Mouse (Mus musculus) limb, embryonic 10.5 days (tissue): ENCODE data around the gene Dnmt3c. TPM values are rescaled to one million over a fixed set of nuclear protein-coding genes. Genes with fewer than 3 reads are reported as not detected.
"Not testable (repeated sequence)": the region's sequence is repeated elsewhere in the genome, so short reads cannot be mapped to it uniquely, and the experiment has no call there.

Source experiments
- DNase-seq: peaks from one replicate; pipeline ENCODE4 v3.0.0-alpha.2; 2017; ENCODE audit warnings: low spot score
- H3K27ac ChIP-seq: fragments of 300-500 bp; sonication (generic); 2 replicates; pipeline ENCODE4 v1.5.1; 2016; ENCODE audit warnings: mild to moderate bottlenecking
- H3K27me3 ChIP-seq: fragments of 300-500 bp; sonication (generic); 2 replicates; pipeline ENCODE4 v1.6.1; 2016; ENCODE audit warnings: low read depth, mild to moderate bottlenecking; ENCODE audit not compliant: poor library complexity, severe bottlenecking
- H3K36me3 ChIP-seq: fragments of 300-500 bp; sonication (generic); 2 replicates; pipeline ENCODE4 v1.6.1; 2016; ENCODE audit warnings: mild to moderate bottlenecking, moderate library complexity
- H3K4me1 ChIP-seq: fragments of 300-500 bp; sonication (generic); 2 replicates; pipeline ENCODE4 v1.6.1; 2016
- H3K4me3 ChIP-seq: fragments of 300-500 bp; sonication (generic); 2 replicates; pipeline ENCODE4 v1.5.1; 2016; ENCODE audit warnings: mild to moderate bottlenecking, moderate library complexity
- H3K9me3 ChIP-seq: fragments of 300-500 bp; sonication (generic); replicated peaks from 2 replicates; pipeline ENCODE4 v1.6.1; 2016; ENCODE audit warnings: mild to moderate bottlenecking
- WGBS: fragments of 180-500 bp; shearing (Covaris S2); methylation state at CpG from one replicate; pipeline ENCODE4 v1.1.7; 2016; 5-methylcytosine and 5-hydroxymethylcytosine counted together
- polyA plus RNA-seq: library from polyadenylated mRNA; unstranded; fragments of >200 nt; fragmentation: Nextera tagmentation; extraction: Ambion mirVana; gene quantifications from 2 replicates; pipeline ENCODE4 v1.2.1, GENCODE M21; 2016

Gene Dnmt3c
- polyA plus RNA-seq = not detected in 2 replicates

- DNase-seq = no peak
- Histone ChIP-seq H3K27me3 (no peaks in the 10 kb centered on the region), H3K4me1 (no peaks in the 10 kb centered on the region), H3K27ac (no peak within 1 kb of the TSS), H3K4me3 (no peak within 1 kb of the TSS), H3K9me3 (no peaks in the 10 kb centered on the region), H3K36me3 (no peaks in the 10 kb centered on the region)
Measured at GRCm38 (mm10) chr2:153696352-153696751, at the start of gene Dnmt3c. Dnmt3c (plus strand) TSS chr2:153696652.

GRCm38 (mm10) chr2:153648773-153649297 is 47.6 kb upstream of the Dnmt3c start:
- peak overlapping the region; percentile 94 for H3K27ac ChIP-seq
- 17% methylated on average over 14 of the region's 14 CpGs for WGBS
- H3K9me3 ChIP-seq = no peaks in the 10 kb centered on the region
- peaks cover 32% of the 10 kb centered on the region for H3K4me1 ChIP-seq
- peaks cover 10% of the 10 kb centered on the region for H3K27me3 ChIP-seq
- H3K36me3 ChIP-seq = 0 out of 2 replicates have a peak, but pooled peaks cover 3% of the 10 kb centered on the region
- peak overlapping the region; percentile 89 for H3K4me3 ChIP-seq
- DNase-seq = no peak

GRCm38 (mm10) chr2:153649298-153650013 is 47.0 kb upstream of the Dnmt3c start, which contains the start of gene Dnmt3b:
Dnmt3b (plus strand) TSS chr2:153649450.
- peaks cover 6% of the 10 kb centered on the region; the same call in 1 of the 2 replicates for H3K36me3 ChIP-seq
- peaks cover 10% of the 10 kb centered on the region for H3K27me3 ChIP-seq
- WGBS = under 1% methylated on average over 80 of the region's 93 CpGs
- peaks cover 36% of the 10 kb centered on the region for H3K4me1 ChIP-seq
- H3K9me3 ChIP-seq = no peaks in the 10 kb centered on the region
- peak within 1 kb of the TSS; percentile 94 for H3K27ac ChIP-seq
- H3K4me3 ChIP-seq = peak within 1 kb of the TSS; percentile 89
- peak; percentile 81 for DNase-seq

- WGBS = 1% methylated on average over 28 of the region's 28 CpGs
- H3K27me3 ChIP-seq = peaks cover 10% of the 10 kb centered on the region
- peak overlapping the region; percentile 94 for H3K27ac ChIP-seq
- H3K4me1 ChIP-seq = peaks cover 36% of the 10 kb centered on the region
- H3K36me3 ChIP-seq = peaks cover 11% of the 10 kb centered on the region
- peak; percentile 67 for DNase-seq
- H3K9me3 ChIP-seq = no peaks in the 10 kb centered on the region
- peak overlapping the region; percentile 89 for H3K4me3 ChIP-seq
Measured at GRCm38 (mm10) chr2:153650014-153650687, 46.3 kb upstream of the Dnmt3c start.

GRCm38 (mm10) chr2:153651681-153652080 is 44.8 kb upstream of the Dnmt3c start:
- Histone ChIP-seq H3K4me1 (peaks cover 36% of the 10 kb centered on the region), H3K27ac (0 out of 2 replicates have a peak overlapping the region, but pooled peaks have one; percentile 42), H3K27me3 (peaks cover 10% of the 10 kb centered on the region), H3K4me3 (no peak overlapping the region), H3K36me3 (peaks cover 11% of the 10 kb centered on the region), H3K9me3 (no peaks in the 10 kb centered on the region)
- 21% methylated on average over 3 of the region's 3 CpGs for WGBS
- no peak for DNase-seq

- H3K4me3 ChIP-seq, H3K4me1 ChIP-seq, DNase-seq, H3K9me3 ChIP-seq, H3K27ac ChIP-seq, H3K27me3 ChIP-seq: not testable (repeated sequence)
- 88% methylated on average over 8 of the region's 8 CpGs for WGBS
- H3K36me3 ChIP-seq = peaks cover 24% of the 10 kb centered on the region
Measured at GRCm38 (mm10) chr2:153657659-153658058, 38.8 kb upstream of the Dnmt3c start.

GRCm38 (mm10) chr2:153660616-153661015 is 35.8 kb upstream of the Dnmt3c start:
- no peak for DNase-seq
- Histone ChIP-seq H3K4me3 (no peak overlapping the region), H3K9me3 (no peaks in the 10 kb centered on the region), H3K4me1 (peaks cover 3% of the 10 kb centered on the region; the same call in 1 of the 2 replicates), H3K27me3 (no peaks in the 10 kb centered on the region), H3K36me3 (peaks cover 44% of the 10 kb centered on the region), H3K27ac (no peak overlapping the region)
- 42% methylated on average over 3 of the region's 3 CpGs for WGBS

GRCm38 (mm10) chr2:153665401-153665800 is 31.1 kb upstream of the Dnmt3c start:
- H3K27me3 ChIP-seq = no peaks in the 10 kb centered on the region
- H3K27ac ChIP-seq = no peak overlapping the region
- no peak overlapping the region for H3K4me3 ChIP-seq
- 95% methylated on average over 7 of the region's 7 CpGs for WGBS
- H3K9me3 ChIP-seq = no peaks in the 10 kb centered on the region
- H3K36me3 ChIP-seq = peaks cover 80% of the 10 kb centered on the region
- H3K4me1 ChIP-seq = peaks cover 3% of the 10 kb centered on the region; the same call in 1 of the 2 replicates
- no peak for DNase-seq

GRCm38 (mm10) chr2:153668754-153669376 is 27.6 kb upstream of the Dnmt3c start:
- no peak overlapping the region for H3K27ac ChIP-seq
- H3K4me1 ChIP-seq = no peaks in the 10 kb centered on the region
- H3K27me3 ChIP-seq = no peaks in the 10 kb centered on the region
- H3K36me3 ChIP-seq = peaks cover 78% of the 10 kb centered on the region
- no peak overlapping the region for H3K4me3 ChIP-seq
- DNase-seq = no peak
- 80% methylated on average over 7 of the region's 7 CpGs for WGBS
- no peaks in the 10 kb centered on the region for H3K9me3 ChIP-seq

- Histone ChIP-seq H3K27ac (no peak overlapping the region), H3K9me3 (no peaks in the 10 kb centered on the region), H3K4me1 (no peaks in the 10 kb centered on the region), H3K36me3 (peaks cover 74% of the 10 kb centered on the region), H3K27me3 (no peaks in the 10 kb centered on the region), H3K4me3 (no peak overlapping the region)
- 94% methylated on average over 5 of the region's 5 CpGs for WGBS
- DNase-seq = no peak
Measured at GRCm38 (mm10) chr2:153670111-153670510, 26.3 kb upstream of the Dnmt3c start.

GRCm38 (mm10) chr2:153672619-153673018 is 23.8 kb upstream of the Dnmt3c start:
- Histone ChIP-seq H3K27me3 (no peaks in the 10 kb centered on the region), H3K4me3 (no peak overlapping the region), H3K4me1 (no peaks in the 10 kb centered on the region), H3K36me3 (peaks cover 74% of the 10 kb centered on the region), H3K27ac (no peak overlapping the region), H3K9me3 (no peaks in the 10 kb centered on the region)
- WGBS = 96% methylated on average over 2 of the region's 2 CpGs
- no peak for DNase-seq

GRCm38 (mm10) chr2:153675364-153675763 is 21.1 kb upstream of the Dnmt3c start:
- 95% methylated on average over 1 of the region's 1 CpGs for WGBS
- peaks cover 78% of the 10 kb centered on the region for H3K36me3 ChIP-seq

More at GRCm38 (mm10) chr2:153675364-153675763, 21.1 kb upstream of the Dnmt3c start:
- not testable (repeated sequence) for H3K4me3 ChIP-seq, DNase-seq, H3K27ac ChIP-seq, H3K27me3 ChIP-seq, H3K9me3 ChIP-seq, H3K4me1 ChIP-seq
